Mouse (Mus musculus) kidney, adult 2 months (tissue): Measurements from ENCODE around the gene 4930426L09Rik. TPM values are rescaled to one million over a fixed set of nuclear protein-coding genes. Genes with fewer than 3 reads are reported as not detected.

Experiments
- DNase-seq: peaks from one replicate; pipeline ENCODE4 v3.0.0; 2021
- H3K27ac ChIP-seq: fragments of 200-500 bp; 2 replicates; pipeline ENCODE4 v1.5.1; 2012; ENCODE audit warnings: low read depth, low read length, control low read depth, inconsistent platforms; ENCODE audit not compliant: insufficient read depth
- H3K27me3 ChIP-seq: fragments of 200-500 bp; replicated peaks from 2 replicates; pipeline ENCODE4 v1.6.1; 2012; ENCODE audit warnings: mild to moderate bottlenecking, moderate library complexity, low read length, inconsistent platforms; ENCODE audit not compliant: control insufficient read depth, insufficient read depth
- H3K36me3 ChIP-seq: fragments of 200-500 bp; 2 replicates; pipeline ENCODE4 v1.6.1; 2012; ENCODE audit warnings: mild to moderate bottlenecking, moderate library complexity, low read length, inconsistent platforms; ENCODE audit not compliant: control insufficient read depth, insufficient read depth
- H3K4me1 ChIP-seq: fragments of 200-500 bp; 2 replicates; pipeline ENCODE4 v1.6.1; 2011; ENCODE audit warnings: low read length; ENCODE audit not compliant: control insufficient read depth, insufficient read depth
- H3K4me3 ChIP-seq: fragments of 200-500 bp; 2 replicates; pipeline ENCODE4 v1.5.1; 2011; ENCODE audit warnings: mild to moderate bottlenecking, low read depth, low read length, control low read depth; ENCODE audit not compliant: insufficient read depth
- CTCF ChIP-seq: fragments of 200-500 bp; conservative IDR thresholded peaks from 2 replicates; pipeline ENCODE4 v1.5.1; 2011; ENCODE audit warnings: low read depth, mild to moderate bottlenecking, control low read depth, low read length, moderate library complexity, mixed read lengths; ENCODE audit not compliant: insufficient read depth, insufficient read length
- POLR2A ChIP-seq: fragments of 200-500 bp; IDR thresholded peaks from one replicate; pipeline ENCODE4 v1.6.1; 2011; ENCODE audit warnings: low read depth, low read length, control low read depth
- WGBS: fragments of 180-500 bp; shearing (Covaris S2); methylation state at CpG from one replicate; pipeline ENCODE4 v1.1.7; 2018; 5-methylcytosine and 5-hydroxymethylcytosine counted together
- polyA plus RNA-seq: library from polyadenylated mRNA; depleted of rRNA; stranded (reverse); fragments of >200 nt; gene quantifications from 2 replicates; pipeline ENCODE4 v1.2.3, GENCODE M21; 2012

The 4930426L09Rik gene
- polyA plus RNA-seq, 1 experiment: 0.38 TPM

- Histone ChIP-seq H3K27ac (no peak overlapping the region), H3K27me3 (no peaks in the 10 kb centered on the region), H3K36me3 (no peaks in the 10 kb centered on the region), H3K4me1 (no peaks in the 10 kb centered on the region), H3K4me3 (no peak overlapping the region)
- TF ChIP-seq POLR2A: no peak
- TF ChIP-seq CTCF: no peak
- 73% methylated on average over 5 of the region's 5 CpGs for WGBS
- DNase-seq: no peak
Measured at GRCm38 (mm10) chr2:18969066-18969681, 29.0 kb upstream of the 4930426L09Rik start.

DNA sequence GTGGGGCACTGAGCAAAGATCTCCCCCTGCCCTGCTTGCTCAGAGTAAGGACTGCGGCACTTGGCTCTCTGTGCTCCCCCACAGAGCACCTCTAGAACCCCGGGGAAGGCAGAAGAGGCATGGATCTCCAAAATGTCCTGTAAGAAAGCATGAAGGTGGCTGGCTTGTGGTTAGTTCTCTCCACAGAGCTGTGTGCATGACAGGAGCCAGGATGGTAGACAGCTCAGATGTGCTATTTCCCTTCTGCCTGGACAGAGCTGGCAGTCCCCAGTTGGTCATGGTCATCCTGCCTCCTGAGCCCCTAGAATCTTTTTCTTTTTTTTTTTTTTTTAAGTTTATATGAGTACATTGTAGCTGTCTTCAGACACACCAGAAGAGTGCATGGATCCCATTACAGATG is 27.7 kb upstream of the 4930426L09Rik start:
- H3K27me3 ChIP-seq: no peaks in the 10 kb centered on the region

DNA sequence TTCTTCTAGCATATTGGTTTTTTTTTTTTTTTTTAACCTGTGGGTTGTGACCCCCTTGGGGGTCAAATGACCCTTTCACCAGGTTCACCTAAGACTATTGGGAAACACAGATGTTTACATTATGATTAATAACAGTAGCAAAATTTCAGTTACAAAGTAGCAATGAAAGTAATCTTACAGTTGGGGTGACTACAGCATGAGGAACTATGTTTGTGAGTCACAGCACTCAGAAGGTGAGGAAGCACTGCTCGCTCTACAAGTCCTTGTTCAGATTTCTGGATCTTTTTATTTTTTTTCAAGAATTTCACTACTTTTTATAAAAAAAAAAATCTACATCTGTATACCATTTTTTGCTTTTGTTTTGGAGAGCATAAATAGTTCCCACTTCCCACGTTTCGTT is 26.6 kb upstream of the 4930426L09Rik start:
- H3K27ac ChIP-seq: no peak overlapping the region
- TF ChIP-seq POLR2A: no peak
- no peak for TF ChIP-seq CTCF
- H3K27me3 ChIP-seq: no peaks in the 10 kb centered on the region
- WGBS: 80% methylated on average over 3 of the region's 3 CpGs
- H3K4me1 ChIP-seq: no peaks in the 10 kb centered on the region
- H3K36me3 ChIP-seq: no peaks in the 10 kb centered on the region
- DNase-seq: no peak
- H3K4me3 ChIP-seq: no peak overlapping the region

More for the DNA sequence above, 27.7 kb upstream of the 4930426L09Rik start:
- Histone ChIP-seq H3K36me3 (no peaks in the 10 kb centered on the region), H3K27ac (no peak overlapping the region), H3K4me3 (no peak overlapping the region), H3K4me1 (no peaks in the 10 kb centered on the region)
- no peak for TF ChIP-seq POLR2A
- TF ChIP-seq CTCF: no peak
- no peak for DNase-seq
- WGBS: 91% methylated on average over 2 of the region's 2 CpGs

DNA sequence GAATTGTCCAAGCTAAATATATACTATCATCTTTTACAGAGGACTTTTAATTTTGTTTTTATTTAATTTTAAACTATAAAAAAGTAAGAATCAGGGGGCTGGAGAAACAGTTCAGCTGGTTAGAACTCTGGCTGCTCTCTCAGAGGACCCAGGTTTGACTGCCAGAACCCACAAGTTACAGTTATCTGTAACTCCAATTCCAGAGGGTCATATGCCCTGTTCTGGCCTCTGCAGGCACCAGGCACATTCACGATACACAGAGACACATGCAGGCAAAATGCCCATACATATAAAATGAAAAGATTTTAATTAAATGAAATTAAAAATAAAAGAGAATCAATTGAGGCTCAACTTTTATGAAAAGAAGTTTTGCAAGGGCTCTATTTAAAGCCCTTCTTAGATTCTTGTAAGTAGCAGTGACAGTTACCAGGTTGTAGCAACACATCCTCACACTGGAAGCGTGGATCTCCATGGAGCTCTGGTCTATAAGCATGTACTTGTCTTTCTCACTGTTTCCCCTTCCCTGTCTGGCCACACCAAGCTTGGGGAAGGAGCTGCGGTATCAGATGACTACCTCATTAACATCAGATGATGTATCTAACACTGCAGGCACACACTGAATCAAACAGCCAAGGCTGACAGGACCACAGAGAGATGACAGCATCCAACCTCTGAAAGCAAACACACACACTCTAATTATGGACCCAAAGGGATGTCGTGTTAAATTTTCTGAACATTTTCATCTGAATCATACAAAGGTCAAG is 23.1 kb upstream of the 4930426L09Rik start:
- H3K27me3 ChIP-seq: no peaks in the 10 kb centered on the region
- 48% methylated on average over 4 of the region's 4 CpGs for WGBS
- no peak overlapping the region for H3K27ac ChIP-seq
- H3K4me3 ChIP-seq: no peak overlapping the region
- DNase-seq: no peak
- no peaks in the 10 kb centered on the region for H3K4me1 ChIP-seq
- TF ChIP-seq POLR2A: no peak
- no peaks in the 10 kb centered on the region for H3K36me3 ChIP-seq

- WGBS: 84% methylated on average over 2 of the region's 2 CpGs
- TF ChIP-seq POLR2A (no peak), CTCF (no peak)
- Histone ChIP-seq H3K27me3 (no peaks in the 10 kb centered on the region), H3K4me1 (no peaks in the 10 kb centered on the region), H3K27ac (no peak overlapping the region), H3K4me3 (no peak overlapping the region), H3K36me3 (no peaks in the 10 kb centered on the region)
- DNase-seq: no peak
Measured at GRCm38 (mm10) chr2:18976175-18976574, 22.0 kb upstream of the 4930426L09Rik start.

GRCm38 (mm10) chr2:18977201-18977805 is 20.8 kb upstream of the 4930426L09Rik start:
- H3K4me3 ChIP-seq: no peak overlapping the region
- DNase-seq: no peak
- H3K4me1 ChIP-seq: no peaks in the 10 kb centered on the region
- H3K27ac ChIP-seq: no peak overlapping the region
- no peak for TF ChIP-seq CTCF
- no peak for TF ChIP-seq POLR2A
- no peaks in the 10 kb centered on the region for H3K27me3 ChIP-seq
- WGBS: 72% methylated on average over 10 of the region's 10 CpGs
- H3K36me3 ChIP-seq: no peaks in the 10 kb centered on the region

- no peak for TF ChIP-seq CTCF
- no peak for TF ChIP-seq POLR2A
- no peak overlapping the region for H3K4me3 ChIP-seq
- no peak for DNase-seq
- no peaks in the 10 kb centered on the region for H3K4me1 ChIP-seq
- no peaks in the 10 kb centered on the region for H3K36me3 ChIP-seq
- 79% methylated on average over 4 of the region's 4 CpGs for WGBS
- H3K27ac ChIP-seq: no peak overlapping the region
- no peaks in the 10 kb centered on the region for H3K27me3 ChIP-seq
Measured at GRCm38 (mm10) chr2:18979046-18979445, 19.1 kb upstream of the 4930426L09Rik start.
